Mouse (Mus musculus) spleen, adult 12 weeks (tissue): ENCODE results near the gene Exoc8.

Experiments used
- DNase-seq: peaks from one replicate; pipeline ENCODE4 v3.0.0; 2022; ENCODE audit warnings: low spot score

The Exoc8 gene

GRCm38 (mm10) chr8:124909936-124910335, 12.4 kb upstream of the Exoc8 start:
- no peak for DNase-seq

- DNase-seq = no peak
Observed at GRCm38 (mm10) chr8:124905482-124905881, 8.0 kb upstream of the Exoc8 start.

- no peak for DNase-seq
Observed at GRCm38 (mm10) chr8:124903198-124903597, 5.7 kb upstream of the Exoc8 start.

GRCm38 (mm10) chr8:124898251-124898905, 873 bp upstream of the Exoc8 start:
- no peak for DNase-seq

- peak; percentile 60 for DNase-seq
Observed at GRCm38 (mm10) chr8:124896632-124897385, 696 bp downstream of the Exoc8 start.

GRCm38 (mm10) chr8:124896010-124896631, 1.4 kb downstream of the Exoc8 start:
- no peak for DNase-seq

- no peak for DNase-seq
Observed at GRCm38 (mm10) chr8:124892596-124892995, 4.9 kb downstream of the Exoc8 start.

GRCm38 (mm10) chr8:124888385-124888784, 9.1 kb downstream of the Exoc8 start:
- DNase-seq = no peak

GRCm38 (mm10) chr8:124878946-124879526, 18.5 kb downstream of the Exoc8 start:
- no peak for DNase-seq

GRCm38 (mm10) chr8:124878141-124878540, 19.4 kb downstream of the Exoc8 start:
- no peak for DNase-seq

GRCm38 (mm10) chr8:124872690-124873089, 24.8 kb downstream of the Exoc8 start:
- no peak for DNase-seq

GRCm38 (mm10) chr8:124872081-124872480, 25.4 kb downstream of the Exoc8 start:
- DNase-seq = no peak

GRCm38 (mm10) chr8:124871474-124871873, 26.0 kb downstream of the Exoc8 start:
- DNase-seq = no peak

- DNase-seq = no peak
Observed at GRCm38 (mm10) chr8:124869708-124870107, 27.8 kb downstream of the Exoc8 start.

- DNase-seq = no peak
Observed at GRCm38 (mm10) chr8:124867126-124867525, 30.4 kb downstream of the Exoc8 start.

GRCm38 (mm10) chr8:124866669-124867068, 30.8 kb downstream of the Exoc8 start:
- DNase-seq = no peak

GRCm38 (mm10) chr8:124863729-124864128, 33.8 kb downstream of the Exoc8 start:
- no peak for DNase-seq

GRCm38 (mm10) chr8:124863163-124863677, 34.3 kb downstream of the Exoc8 start:
- no peak for DNase-seq

GRCm38 (mm10) chr8:124862321-124863162, 35.0 kb downstream of the Exoc8 start, which contains the start of the genes Gnpat and 2810004N23Rik:
Gene Gnpat (plus strand): TSS chr8:124863033.
Gene 2810004N23Rik (minus strand): TSS chr8:124863120.
- peak; percentile 77 for DNase-seq

- DNase-seq = no peak
Observed at GRCm38 (mm10) chr8:124860188-124860587, 37.3 kb downstream of the Exoc8 start.

GRCm38 (mm10) chr8:124859466-124859865, 38.0 kb downstream of the Exoc8 start:
- DNase-seq = no peak
